Mouse (Mus musculus) right cerebral cortex, postnatal 36 days (tissue): Measurements from ENCODE around the gene Ly86.

Source experiments
- DNase-seq, 2 experiments: peaks; one replicate each; pipeline ENCODE4 v3.0.0; 2022; ENCODE audit warnings: low spot score in 2 of 2, mixed read lengths in 1 of 2

The Ly86 gene

DNA sequence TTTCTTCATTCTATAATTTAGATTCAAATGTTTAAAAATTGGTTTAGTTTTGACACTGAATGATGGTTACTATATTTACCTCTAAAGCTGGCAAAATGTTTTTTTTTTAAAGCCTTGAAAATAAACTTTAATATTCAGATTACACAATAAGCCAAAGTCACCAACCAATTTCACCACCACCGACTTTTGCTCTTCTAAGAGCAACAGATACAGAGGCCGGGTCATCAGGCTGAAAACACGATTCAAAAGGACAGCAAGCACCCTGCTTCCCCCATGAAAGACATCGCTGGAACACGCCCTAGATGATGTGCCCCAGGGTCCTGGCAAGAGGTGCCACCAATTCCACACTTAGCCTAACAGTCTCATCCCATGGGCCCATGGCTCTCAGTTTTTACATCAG, 113.5 kb downstream of the Ly86 start:
- DNase-seq: no peak

DNA sequence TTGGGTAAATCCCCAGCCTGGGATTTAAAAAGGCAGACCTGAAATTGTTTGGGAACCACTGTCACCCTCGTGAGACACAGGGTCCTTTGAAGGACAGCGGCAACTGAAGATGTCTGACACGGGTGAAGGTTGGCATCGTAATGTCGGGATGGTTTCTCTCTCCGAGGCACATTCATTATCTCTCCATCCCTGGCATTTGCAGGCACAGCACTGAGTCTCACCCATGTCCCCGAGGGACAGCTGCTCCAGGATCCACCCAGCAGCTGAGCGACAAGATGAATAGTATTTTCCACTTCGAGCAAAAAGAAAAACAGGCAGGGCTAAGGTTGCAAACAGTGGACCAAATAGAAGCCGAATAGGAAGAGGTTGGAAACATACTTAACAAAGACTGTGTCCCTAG, 114.0 kb downstream of the Ly86 start:
- DNase-seq: no peak

DNA sequence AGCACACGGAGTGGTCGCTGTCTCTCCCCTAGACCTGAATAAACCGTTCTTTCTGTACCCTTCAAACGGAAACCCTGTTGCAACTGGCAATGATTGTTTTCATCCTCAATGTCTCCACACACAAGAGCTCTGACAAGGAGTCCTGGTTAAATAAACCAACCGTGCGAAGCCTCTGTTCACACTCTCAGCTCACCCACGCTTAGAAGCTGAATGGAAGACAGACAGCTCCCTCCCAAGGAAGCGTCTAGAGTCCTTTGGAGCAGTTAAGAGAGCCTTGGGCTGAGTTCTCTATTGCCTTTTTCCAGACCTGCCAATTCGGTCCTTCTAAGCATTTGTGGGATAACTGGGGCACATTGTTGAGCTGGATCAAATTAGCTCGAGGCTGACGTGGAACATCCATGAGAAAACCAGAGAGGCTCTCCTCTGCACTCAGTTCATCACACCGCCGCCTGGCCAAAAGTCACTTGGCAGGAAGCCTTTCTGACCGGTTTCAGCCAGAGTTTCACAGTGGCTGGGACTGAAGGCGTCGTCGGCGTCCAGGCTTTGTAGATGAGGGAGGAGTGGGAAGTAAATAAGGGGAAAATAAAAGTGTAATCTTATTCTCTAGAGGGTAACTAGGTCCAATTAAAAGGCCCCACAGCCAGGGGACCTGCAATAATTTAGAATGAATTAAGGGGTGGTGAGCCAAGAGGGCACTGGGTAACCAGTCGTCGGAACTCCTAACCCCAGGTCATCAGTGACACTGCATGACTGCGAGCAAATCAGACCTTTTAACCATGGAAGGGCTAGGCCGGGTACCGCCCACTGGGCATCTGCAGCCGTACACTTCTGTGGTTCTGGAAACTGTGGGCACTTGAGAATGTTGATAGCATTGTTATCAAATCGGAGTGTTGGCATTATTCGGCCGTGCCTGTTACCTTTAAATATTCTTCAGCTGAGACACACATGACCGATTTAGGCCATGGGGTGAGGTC, 115.2 kb downstream of the Ly86 start:
- DNase-seq: peak in 1 of 2 experiments; percentile 14

DNA sequence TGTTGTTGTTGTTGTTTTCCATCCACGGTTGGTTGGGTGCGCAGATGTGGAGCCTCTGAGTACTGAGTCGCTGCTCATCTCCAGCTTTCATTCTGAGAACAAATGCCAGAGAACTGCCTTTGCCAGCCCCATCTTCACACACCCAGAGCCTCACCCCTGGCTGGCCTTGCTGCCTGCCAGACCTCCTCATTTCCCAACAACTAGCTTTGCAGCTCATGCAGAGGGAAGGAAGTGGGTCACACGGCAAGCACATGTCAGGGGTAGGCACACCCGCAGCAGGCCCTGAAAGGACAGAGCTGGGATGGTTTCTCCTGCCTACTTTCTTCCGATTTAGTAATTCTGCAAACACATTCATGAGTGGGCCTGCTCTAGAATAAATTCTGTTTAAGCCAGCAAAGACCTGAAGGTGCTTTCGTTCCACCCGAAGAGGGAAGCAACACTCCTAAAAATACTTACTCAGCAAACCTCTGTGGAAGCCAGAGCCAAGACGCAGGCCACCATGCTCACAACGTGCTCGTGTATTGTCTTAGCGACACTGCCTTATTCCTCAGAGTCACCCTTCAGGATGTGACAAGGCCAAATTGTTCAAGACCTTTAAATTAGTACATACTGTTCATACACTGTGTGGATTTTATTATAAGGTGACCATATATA, 117.2 kb downstream of the Ly86 start:
- DNase-seq: peak in 1 of 2 experiments; percentile 16

GRCm38 (mm10) chr13:37465710-37466109, 120.7 kb downstream of the Ly86 start:
- no peak for DNase-seq

GRCm38 (mm10) chr13:37467795-37468194, 122.8 kb downstream of the Ly86 start:
- no peak for DNase-seq
